Mouse (Mus musculus) gastrocnemius, postnatal 4 days (tissue): ENCODE results near the gene Cfap43. TPM values are rescaled to one million over a fixed set of nuclear protein-coding genes. Genes with fewer than 3 reads are reported as not detected.
A peak's percentile ranks its signal among the peaks of the same experiment; 100 is the strongest.

Source experiments
- DNase-seq, 2 experiments: peaks; one replicate each; pipeline ENCODE4 v3.0.0; 2021 to 2022; ENCODE audit warnings: low spot score in 2 of 2, mixed read lengths in 2 of 2
- total RNA-seq, 2 experiments: library from RNA; stranded (reverse); gene quantifications; 2 replicates each; pipeline ENCODE4 v1.2.3; 2021

Gene Cfap43
- total RNA-seq, 2 experiments from 2014 or later: 0.32 TPM; not detected in 1

- DNase-seq: no peak
Observed at GRCm38 (mm10) chr19:47886617-47887016, 32.5 kb downstream of the Cfap43 start.

GRCm38 (mm10) chr19:47885886-47886285 is 33.2 kb downstream of the Cfap43 start:
- no peak for DNase-seq

DNA sequence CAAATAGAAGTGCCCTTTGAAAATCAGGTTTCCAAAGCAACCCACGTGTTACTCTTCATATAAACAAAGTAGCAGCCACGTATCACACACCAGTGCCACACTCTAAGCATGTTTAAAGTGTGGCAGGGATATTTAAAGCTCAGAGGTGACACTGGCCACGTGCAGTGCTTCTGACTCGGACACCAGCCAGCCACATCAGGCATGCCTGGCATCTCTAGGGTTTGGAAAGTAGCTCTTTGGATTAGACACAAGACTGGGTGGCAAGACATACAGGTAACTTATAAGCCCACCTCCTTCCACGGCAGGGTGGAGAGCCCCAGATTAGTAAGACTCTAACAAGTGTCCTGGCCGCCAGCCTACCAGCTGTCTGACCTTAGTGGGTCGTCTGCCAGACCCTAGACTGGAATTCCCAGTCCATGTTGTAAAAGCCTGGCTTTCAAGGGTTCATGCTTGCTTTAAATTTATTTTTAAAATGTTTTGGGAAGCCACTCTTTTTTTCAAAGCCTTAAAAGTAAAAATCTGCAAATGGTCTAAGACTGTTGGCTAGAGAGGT is 33.8 kb downstream of the Cfap43 start:
- no peak for DNase-seq

- DNase-seq: no peak
Observed at GRCm38 (mm10) chr19:47884296-47885085, 34.6 kb downstream of the Cfap43 start.

GRCm38 (mm10) chr19:47882882-47883254 is 36.2 kb downstream of the Cfap43 start:
- no peak for DNase-seq

- peak; percentile 72 to 78 for DNase-seq
Observed at GRCm38 (mm10) chr19:47882151-47882881, 36.8 kb downstream of the Cfap43 start.

GRCm38 (mm10) chr19:47881538-47881937 is 37.5 kb downstream of the Cfap43 start:
- DNase-seq: no peak

- DNase-seq: no peak
Observed at GRCm38 (mm10) chr19:47876252-47876651, 42.8 kb downstream of the Cfap43 start.

DNA sequence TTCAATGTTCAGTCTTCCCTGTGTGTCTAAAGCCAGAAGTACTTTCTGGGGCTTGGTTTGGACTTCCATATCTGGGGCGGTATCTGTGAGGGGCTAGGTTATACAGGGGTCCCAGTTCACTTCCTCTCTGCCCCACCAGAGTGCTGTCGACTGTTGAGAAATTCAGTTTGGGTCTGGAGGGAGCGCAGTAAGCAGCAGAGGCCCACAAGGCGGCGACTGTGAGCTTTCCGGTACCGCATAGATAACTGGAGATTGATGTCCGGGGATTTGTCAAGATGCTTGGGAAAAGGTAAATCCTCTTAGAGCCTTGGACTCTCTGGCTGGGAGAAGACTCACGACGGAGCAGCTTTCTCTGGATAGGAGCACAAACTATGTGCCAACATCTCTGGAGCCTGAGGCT is 47.6 kb downstream of the Cfap43 start:
- no peak for DNase-seq

- DNase-seq: no peak
Observed at GRCm38 (mm10) chr19:47870102-47870666, 48.9 kb downstream of the Cfap43 start.

GRCm38 (mm10) chr19:47869516-47869915 is 49.6 kb downstream of the Cfap43 start:
- DNase-seq: no peak

GRCm38 (mm10) chr19:47868951-47869350 is 50.1 kb downstream of the Cfap43 start:
- DNase-seq: no peak

DNA sequence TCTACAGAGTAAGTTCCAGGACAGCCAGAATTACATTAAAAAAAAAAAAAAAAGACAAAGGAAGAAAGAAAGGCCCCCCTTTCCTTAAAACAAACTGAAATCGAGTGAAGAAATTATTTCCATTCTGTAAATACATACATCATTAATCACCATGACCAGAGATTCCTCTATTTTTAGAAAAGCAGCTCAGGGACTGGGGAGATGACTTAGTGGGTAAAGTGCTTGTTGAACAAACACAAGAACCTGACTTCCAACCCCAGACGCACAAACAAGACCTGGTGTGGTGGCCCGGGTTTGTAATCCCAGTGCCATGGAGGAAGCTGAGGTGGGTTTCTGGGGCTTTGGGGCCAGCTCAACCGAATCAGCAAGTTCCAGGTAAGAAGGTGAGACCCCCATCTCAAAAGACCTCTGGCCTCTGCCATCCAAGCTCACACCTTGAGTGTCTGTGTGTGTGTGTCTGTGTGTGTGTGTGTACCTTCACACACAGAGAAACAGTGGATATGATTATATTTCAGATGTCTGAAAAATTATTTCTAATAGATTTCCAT is 51.4 kb downstream of the Cfap43 start:
- DNase-seq: peak in 1 of 2 experiments; percentile 2

- DNase-seq: peak; percentile 89 to 93
Observed at GRCm38 (mm10) chr19:47865353-47865947, 53.6 kb downstream of the Cfap43 start, which contains the start of gene Gsto2. TSS of gene Gsto2 (plus strand) at chr19:47865534.

DNA sequence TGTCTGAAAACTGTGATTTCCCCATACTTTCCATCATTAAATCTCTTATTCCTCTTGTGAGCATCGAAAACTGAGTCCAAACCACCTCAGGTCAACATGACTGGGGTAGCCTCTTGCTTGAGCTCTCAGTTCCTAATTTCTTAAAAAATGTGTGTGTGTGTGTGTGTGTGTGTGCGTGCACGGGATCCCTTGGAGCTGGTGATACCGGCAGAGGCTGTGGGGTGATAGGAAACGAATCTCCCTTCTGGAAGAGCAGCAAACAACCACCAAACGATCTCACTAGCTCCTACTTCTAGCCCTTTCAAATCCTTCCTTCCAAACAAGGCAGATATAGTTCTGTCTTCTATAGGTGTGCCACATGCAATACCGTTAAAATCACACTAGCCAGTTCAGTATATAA is 54.4 kb downstream of the Cfap43 start:
- no peak for DNase-seq

- peak in 1 of 2 experiments; percentile 4 for DNase-seq
Observed at GRCm38 (mm10) chr19:47864051-47864450, 55.0 kb downstream of the Cfap43 start.

GRCm38 (mm10) chr19:47862581-47862980 is 56.5 kb downstream of the Cfap43 start:
- no peak for DNase-seq

DNA sequence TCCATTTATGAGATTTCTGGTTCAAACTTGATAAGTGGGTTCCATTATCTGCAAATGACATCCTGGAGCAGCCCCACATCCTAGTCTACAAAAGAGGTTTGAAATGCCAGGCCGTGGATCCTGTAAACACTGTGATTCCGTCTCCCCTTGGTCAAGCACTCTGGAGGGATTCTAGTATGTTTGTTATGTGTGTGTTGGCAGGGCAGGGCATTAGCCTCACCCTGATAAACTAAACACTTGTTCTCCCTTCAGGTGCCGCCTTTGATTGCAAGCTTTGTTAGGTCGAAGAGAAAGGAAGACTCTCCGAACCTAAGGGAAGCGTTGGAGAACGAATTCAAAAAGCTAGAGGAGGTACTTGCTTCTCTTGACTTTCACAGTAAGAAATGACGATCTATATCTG is 59.9 kb downstream of the Cfap43 start:
- no peak for DNase-seq

DNA sequence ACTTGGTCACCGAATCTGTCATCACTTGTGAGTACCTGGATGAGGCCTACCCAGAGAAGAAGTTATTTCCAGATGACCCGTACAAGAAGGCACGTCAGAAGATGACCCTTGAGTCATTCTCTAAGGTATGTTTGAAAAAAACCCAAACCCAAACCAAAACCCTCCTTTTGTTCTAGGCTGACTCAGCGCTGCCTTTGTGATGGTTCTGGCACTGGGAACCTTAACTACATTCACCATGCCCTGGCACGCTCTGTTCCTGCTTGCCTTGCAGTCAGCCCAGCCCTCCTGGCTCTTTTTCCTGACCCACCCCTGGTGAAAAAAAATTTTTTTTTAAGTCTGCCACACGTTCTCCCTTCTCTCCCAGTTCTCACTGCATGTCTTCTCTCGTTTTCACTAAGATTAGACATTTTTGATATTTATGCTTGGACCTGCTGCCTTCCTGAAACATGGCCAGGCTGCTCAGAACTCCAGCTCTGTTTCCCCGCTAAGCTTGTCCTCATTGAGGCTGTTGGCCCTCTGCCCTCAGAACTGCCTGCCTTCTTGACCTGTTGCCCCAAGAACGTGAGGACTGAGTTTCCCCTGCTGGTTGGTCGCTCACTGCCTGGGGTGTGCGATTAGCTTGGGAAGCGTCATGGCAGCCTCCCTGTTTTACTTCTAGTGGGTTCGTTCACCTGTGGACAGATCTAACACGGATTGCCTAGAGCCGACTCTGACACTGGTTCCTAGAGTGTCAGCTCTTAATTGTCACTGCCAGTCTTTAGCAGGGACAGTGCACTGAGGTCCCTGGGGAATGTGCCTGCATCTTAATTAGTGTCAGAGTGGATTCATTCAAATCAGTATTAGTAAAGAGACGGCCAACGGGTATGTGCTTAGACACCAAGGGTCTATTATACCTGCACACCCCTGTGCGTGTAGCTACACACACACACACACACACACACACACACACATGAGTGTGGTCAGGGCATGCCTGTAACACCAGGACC is 60.8 kb downstream of the Cfap43 start:
- DNase-seq: no peak
